ENCODE assay signal across 9 mouse cellular contexts in genomic region chr11:102819021-102819782, GRCm38 (mm10). TPM values are rescaled to one million over a fixed set of nuclear protein-coding genes. Genes with fewer than 3 reads are reported as not detected.
DNase-seq lines count a peak whose midpoint lies in the region; ATAC-seq and TF ChIP-seq lines count a peak whose summit lies in the region.
"Had no signal": no experiment of that assay in that cellular context is flagged by ENCODE, and none has a peak within 500 bp of the region (broad histone marks: within the 10 kb centered on the region; RNA-seq: fewer than 3 reads in every experiment).

TSS of gene Gjc1 (minus strand) at chr11:102819700.

- no peak; the same call in 1 of the 2 replicates for TF ChIP-seq EP300 in heart, postnatal 0 days (IDR thresholded peaks at IDR 0.05; ENCODE audit: low read depth)

- H3K4me3 ChIP-seq in forebrain, embryonic 11.5 days (ENCODE audit: low read depth, low read length) = peak within 1 kb of the TSS; percentile 93
- H3K4me3 ChIP-seq in heart, postnatal 0 days (ENCODE audit: low read depth, low read length) = peak within 1 kb of the TSS; percentile 95

- DNase-seq in MN1 (ENCODE audit: low spot score) = peak; percentile 80
- DNase-seq in adrenal gland, postnatal 4 days (ENCODE audit: low spot score in 2 of 2) = peak; percentile 41 to 48
- DNase-seq in forebrain, embryonic 11.5 days (ENCODE audit: low spot score) = peak; percentile 90
- peak; percentile 64 for DNase-seq in heart, postnatal 0 days (ENCODE audit: low spot score)
- peak; percentile 46 to 78 for DNase-seq in kidney, postnatal 36 days
- DNase-seq in lung, postnatal 14 days = peak; percentile 73
- DNase-seq in right cerebral cortex, postnatal 4 days = peak; percentile 81

- peaks cover 10% of the 10 kb centered on the region; the same call in 1 of the 2 replicates for H3K4me1 ChIP-seq in forebrain, embryonic 11.5 days (replicated peaks; ENCODE audit: control insufficient read depth, insufficient read depth, low read length)
- peaks cover 26% of the 10 kb centered on the region for H3K4me1 ChIP-seq in heart, postnatal 0 days (ENCODE audit: control insufficient read depth, insufficient read depth)

- no peaks in the 10 kb centered on the region; the same call in 1 of the 2 replicates for H3K27me3 ChIP-seq in forebrain, embryonic 11.5 days (ENCODE audit: control insufficient read depth, insufficient read depth, low read length)
- no peaks in the 10 kb centered on the region for H3K27me3 ChIP-seq in heart, postnatal 0 days (ENCODE audit: control insufficient read depth, insufficient read depth, low read length)

- peak; percentile 80 for ATAC-seq in forebrain, embryonic 11.5 days (replicated peaks; ENCODE audit: low FRiP score)
- ATAC-seq in heart, postnatal 0 days (ENCODE audit: insufficient read depth, low read depth) = peak; percentile 83
- ATAC-seq in megakaryocyte progenitor cell, adult 5-6 weeks (replicated peaks; ENCODE audit: poor library complexity) = no peak

- no peaks in the 10 kb centered on the region for H3K36me3 ChIP-seq in forebrain, embryonic 11.5 days (ENCODE audit: control insufficient read depth, insufficient read depth, low read length)
- no peaks in the 10 kb centered on the region for H3K36me3 ChIP-seq in heart, postnatal 0 days (replicated peaks; ENCODE audit: control insufficient read depth, insufficient read depth, low read length)

- TF ChIP-seq CTCF in heart, postnatal 0 days (IDR thresholded peaks at IDR 0.05; ENCODE audit: low read depth) = no peak; the same call in 1 of the 2 replicates

- H3K9me3 ChIP-seq in forebrain, embryonic 11.5 days (ENCODE audit: control insufficient read depth, low read length) = no peaks in the 10 kb centered on the region
- no peaks in the 10 kb centered on the region for H3K9me3 ChIP-seq in heart, postnatal 0 days (replicated peaks; ENCODE audit: control insufficient read depth, low read length)

- H3K4me2 ChIP-seq in forebrain, embryonic 11.5 days (ENCODE audit: low read depth, low read length, severe bottlenecking) = peak within 1 kb of the TSS; percentile 63
- peak within 1 kb of the TSS; percentile 80 for H3K4me2 ChIP-seq in heart, postnatal 0 days (ENCODE audit: low read depth, low read length)

- peak within 1 kb of the TSS; percentile 99 for H3K9ac ChIP-seq in forebrain, embryonic 11.5 days (ENCODE audit: low read length)
- H3K9ac ChIP-seq in heart, postnatal 0 days (replicated peaks; ENCODE audit: low read depth, low read length) = peak within 1 kb of the TSS; percentile 96

- WGBS in forebrain, embryonic 11.5 days = under 1% methylated on average over 74 of the region's 97 CpGs
- WGBS in heart, postnatal 0 days = under 1% methylated on average over 64 of the region's 97 CpGs

- peak within 1 kb of the TSS; percentile 96 for H3K27ac ChIP-seq in forebrain, embryonic 11.5 days (ENCODE audit: low read depth, low read length)
- H3K27ac ChIP-seq in heart, postnatal 0 days (ENCODE audit: low read depth) = peak within 1 kb of the TSS; percentile 98

RNA-seq across cellular contexts. Expression of gene Gjc1, which starts in this region (rescaled TPM):
- 10 to 100 TPM; 39.6 to 40.2 TPM for total RNA-seq in adrenal gland, postnatal 4 days (2021)
- 95.7 and 96.1 TPM in 2 replicates for polyA plus RNA-seq in forebrain, embryonic 11.5 days (2014; fragmentation: Nextera tagmentation; extraction: Ambion mirVana)
- 19.2 and 29.4 TPM in 2 replicates for total RNA-seq in heart, postnatal 0 days (2014; rRNA removed; ENCODE audit: low replicate concordance)
- polyA plus RNA-seq in heart, postnatal 0 days (2015; fragmentation: Nextera tagmentation; extraction: Ambion mirVana) = 41.1 and 42.7 TPM in 2 replicates
- total RNA-seq in megakaryocyte progenitor cell, adult 5-6 weeks (2015) = not detected in 2 replicates
- total RNA-seq in megakaryocyte progenitor cell, adult 5-6 weeks (2017) = not detected in 2 replicates
- total RNA-seq: hematopoietic stem cell, adult 5-6 weeks had no signal

Comparison
In these comparisons a context has a peak if more than half of its experiments do, and no peak if none do; other contexts are left out.
1. RNA of gene Gjc1 (total RNA-seq): 39.6 to 40.2 TPM in adrenal gland, postnatal 4 days and 19.2 to 29.4 TPM in heart, postnatal 0 days; not detected in megakaryocyte progenitor cell, adult 5-6 weeks; every median in the first group is over 10 times any median in the second.
2. Peak in every context shown above with its lines, with median percentiles within 50 percentile points of each other: DNase-seq.